Mouse (Mus musculus): ENCODE measurements at regions not wholly inside any gene's neighbourhood (a gene's known extent, or its start where the extent isn't known, plus 50 kb on each side); places are given as distances from the start of the nearest gene placed in this dataset.

DNA sequence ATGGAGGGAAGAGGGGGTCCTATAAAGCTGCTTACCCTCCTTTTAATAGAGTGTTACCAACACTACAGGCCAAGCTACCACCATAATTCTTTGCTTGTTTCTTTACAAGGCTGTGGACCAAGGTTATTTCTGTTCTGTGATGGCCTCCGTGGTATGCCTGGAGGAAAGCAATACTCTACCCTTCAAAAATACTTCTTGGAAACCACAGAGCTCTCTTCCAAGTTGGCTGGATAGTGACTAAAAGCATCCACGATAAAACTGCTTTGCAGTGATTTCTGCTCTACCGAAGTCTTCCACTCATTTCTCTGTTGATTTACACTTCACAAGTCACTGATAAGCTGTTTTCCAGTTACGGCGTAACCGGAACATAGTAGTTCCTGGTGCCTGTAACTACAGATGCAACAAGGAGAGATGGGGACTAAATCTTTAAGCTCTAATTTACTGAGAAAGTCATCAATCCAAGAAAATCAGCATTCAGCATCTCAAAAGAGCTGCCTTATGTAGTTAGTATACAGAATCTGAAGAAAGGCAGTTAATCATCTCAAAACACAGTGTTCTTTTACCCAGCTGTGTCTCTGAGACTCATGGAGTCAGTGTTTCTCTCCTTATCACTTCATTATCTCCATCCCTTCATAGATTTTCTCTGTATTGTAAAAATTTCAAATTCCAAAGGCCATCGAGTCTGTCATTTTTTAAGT lies 216.1 kb upstream of the Pfn2 start:
- TF ChIP-seq CTCF (IDR thresholded peaks at IDR 0.05; ENCODE audit: borderline replicate concordance, insufficient read depth, low read length) (no peak), POLR2A (IDR thresholded peaks at IDR 0.05; ENCODE audit: low read depth, low read length) (no peak)
